Mouse (Mus musculus): ENCODE results near the gene Mrpl28. TPM values are rescaled to one million over a fixed set of nuclear protein-coding genes. Genes with fewer than 3 reads are reported as not detected.
A peak's percentile ranks its signal among the peaks of the same experiment; 100 is the strongest.
"Not testable (repeated sequence)": the region's sequence is repeated elsewhere in the genome, so short reads cannot be mapped to it uniquely, and the experiment has no call there.

Mrpl28 gene
- total RNA-seq, 2 experiments from 2014 or later = 35.4 to 74.1 TPM

GRCm38 (mm10) chr17:26162736-26163135, 39.4 kb downstream of the Mrpl28 start:
- ATAC-seq (ENCODE audit: poor library complexity, severe bottlenecking) = no peak

DNA sequence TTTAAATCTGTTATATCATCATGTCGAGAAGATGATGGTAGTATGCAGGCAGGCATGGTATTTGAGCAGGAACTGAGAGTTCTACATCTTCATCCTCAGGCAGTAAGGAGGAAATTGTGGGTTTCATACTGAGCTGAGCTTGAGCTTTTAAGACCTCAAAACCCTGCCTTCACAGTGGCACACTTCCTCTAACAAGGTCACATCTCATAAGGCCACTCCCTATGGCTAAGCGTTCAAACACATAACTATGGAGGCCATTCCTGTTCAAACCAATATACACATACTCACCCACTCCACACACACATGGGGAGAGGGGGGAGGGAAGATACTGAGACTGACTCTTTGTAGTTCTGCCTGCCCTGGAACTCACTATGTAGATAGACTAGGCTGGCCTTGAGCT, 44.7 kb downstream of the Mrpl28 start:
- peak; percentile 98 for ATAC-seq (ENCODE audit: poor library complexity, severe bottlenecking)

DNA sequence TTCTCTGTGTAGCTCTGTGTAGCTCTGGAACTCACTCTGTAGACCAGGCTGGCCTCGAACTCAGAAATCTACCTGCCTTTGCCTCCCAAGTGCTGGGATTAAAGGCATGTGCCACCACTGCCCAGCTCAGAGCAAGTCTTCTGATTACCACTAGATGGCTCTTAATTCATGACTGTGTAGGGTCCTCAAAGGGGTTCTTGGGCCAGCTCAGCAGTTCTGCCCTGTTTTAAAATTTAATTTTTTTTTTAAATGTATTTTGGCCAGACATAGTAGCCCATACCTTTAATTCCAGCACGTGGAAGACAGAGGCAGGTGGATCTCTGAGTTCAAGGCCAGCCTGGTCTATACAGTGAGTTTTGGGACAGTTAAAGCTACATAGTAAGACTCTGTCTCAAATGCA, 51.9 kb downstream of the Mrpl28 start:
- not testable (repeated sequence) for ATAC-seq (ENCODE audit: poor library complexity, severe bottlenecking)

Other genes starting within 250 kb of the Mrpl28 start
- 18.9 and 20.3 TPM in 2 replicates for gene Mettl26, start 248.4 kb upstream of the Mrpl28 start, total RNA-seq (2015)
- gene Mettl26, start 248.4 kb upstream of the Mrpl28 start, total RNA-seq (2017) = 3.7 and 6.0 TPM in 2 replicates
- gene Wfikkn1, start 242.6 kb upstream of the Mrpl28 start, total RNA-seq (2015) = 1.0 and 1.6 TPM in 2 replicates
- 0.04 and 0.15 TPM in 2 replicates for gene Wfikkn1, start 242.6 kb upstream of the Mrpl28 start, total RNA-seq (2017)
- 7.9 and 12.8 TPM in 2 replicates for gene Rab40c, start 203.8 kb upstream of the Mrpl28 start, total RNA-seq (2015)
- 9.1 and 16.1 TPM in 2 replicates for gene Rab40c, start 203.8 kb upstream of the Mrpl28 start, total RNA-seq (2017)
- gene Pigq, start 178.6 kb upstream of the Mrpl28 start, total RNA-seq (2015) = 44.2 and 45.2 TPM in 2 replicates
- gene Pigq, start 178.6 kb upstream of the Mrpl28 start, total RNA-seq (2017) = 33.8 and 36.5 TPM in 2 replicates
- gene Nhlrc4, start 178.5 kb upstream of the Mrpl28 start, total RNA-seq (2015) = not detected in 2 replicates
- gene Nhlrc4, start 178.5 kb upstream of the Mrpl28 start, total RNA-seq (2017) = not detected in 2 replicates
- not detected in 2 replicates for gene A930017K11Rik, start 170.9 kb upstream of the Mrpl28 start, total RNA-seq (2015)
- not detected in 2 replicates for gene A930017K11Rik, start 170.9 kb upstream of the Mrpl28 start, total RNA-seq (2017)
- 9.1 and 10.4 TPM in 2 replicates for gene Capn15, start 137.7 kb upstream of the Mrpl28 start, total RNA-seq (2015)
- 3.5 and 3.7 TPM in 2 replicates for gene Capn15, start 137.7 kb upstream of the Mrpl28 start, total RNA-seq (2017)
- gene Rab11fip3, start 53.9 kb upstream of the Mrpl28 start, total RNA-seq (2015) = 0.71 and 1.3 TPM in 2 replicates
- 0.70 and 2.5 TPM in 2 replicates for gene Rab11fip3, start 53.9 kb upstream of the Mrpl28 start, total RNA-seq (2017)
- 4.8 and 5.0 TPM in 2 replicates for gene Decr2, start 33.2 kb upstream of the Mrpl28 start, total RNA-seq (2015)
- 11.9 and 13.3 TPM in 2 replicates for gene Decr2, start 33.2 kb upstream of the Mrpl28 start, total RNA-seq (2017)
- gene Nme4, start 27.9 kb upstream of the Mrpl28 start, total RNA-seq (2015) = 2.3 and 3.5 TPM in 2 replicates
- gene Nme4, start 27.9 kb upstream of the Mrpl28 start, total RNA-seq (2017) = 4.2 and 8.2 TPM in 2 replicates
- 13.1 and 20.1 TPM in 2 replicates for gene Tmem8, start 10.2 kb upstream of the Mrpl28 start, total RNA-seq (2015)
- 11.6 and 14.8 TPM in 2 replicates for gene Tmem8, start 10.2 kb upstream of the Mrpl28 start, total RNA-seq (2017)
- gene Axin1, start 15.2 kb downstream of the Mrpl28 start, total RNA-seq (2015) = 24.2 and 31.9 TPM in 2 replicates
- 176 and 255 TPM in 2 replicates for gene Axin1, start 15.2 kb downstream of the Mrpl28 start, total RNA-seq (2017)
- gene Pdia2, start 75.6 kb downstream of the Mrpl28 start, total RNA-seq (2015) = 0.60 and 4.2 TPM in 2 replicates
- gene Pdia2, start 75.6 kb downstream of the Mrpl28 start, total RNA-seq (2017) = 0.28 and 0.55 TPM in 2 replicates
- not detected in 2 replicates for gene Rgs11, start 79.5 kb downstream of the Mrpl28 start, total RNA-seq (2015)
- gene Rgs11, start 79.5 kb downstream of the Mrpl28 start, total RNA-seq (2017) = 0.55 TPM in 1 of 2 replicates, not detected in the other
- not detected in 2 replicates for gene Arhgdig, start 84.3 kb downstream of the Mrpl28 start, total RNA-seq (2015)
- gene Arhgdig, start 84.3 kb downstream of the Mrpl28 start, total RNA-seq (2017) = not detected in 2 replicates
- gene Fam234a, start 120.7 kb downstream of the Mrpl28 start, total RNA-seq (2015) = 24.5 and 28.1 TPM in 2 replicates
- gene Fam234a, start 120.7 kb downstream of the Mrpl28 start, total RNA-seq (2017) = 27.7 and 28.6 TPM in 2 replicates
- gene Luc7l, start 129.4 kb downstream of the Mrpl28 start, total RNA-seq (2015) = 29.9 and 36.5 TPM in 2 replicates
- gene Luc7l, start 129.4 kb downstream of the Mrpl28 start, total RNA-seq (2017) = 50.6 and 52.7 TPM in 2 replicates

Data from megakaryocyte, adult 5-6 weeks (primary cell).